Mouse (Mus musculus) layer of hippocampus, adult 9-11 months (tissue): ENCODE measurements at regions not wholly inside any gene's neighbourhood (a gene's known extent, or its start where the extent isn't known, plus 50 kb on each side); places are given as distances from the start of the nearest gene placed in this dataset.

Experiments
- DNase-seq: peaks from one replicate; pipeline ENCODE4 v3.0.0; 2022

GRCm38 (mm10) chr13:78361236-78361635 lies 161.7 kb upstream of the Nr2f1 start:
- no peak for DNase-seq

- DNase-seq = no peak
Measured at GRCm38 (mm10) chr13:78348830-78349229, 149.3 kb upstream of the Nr2f1 start.

DNA sequence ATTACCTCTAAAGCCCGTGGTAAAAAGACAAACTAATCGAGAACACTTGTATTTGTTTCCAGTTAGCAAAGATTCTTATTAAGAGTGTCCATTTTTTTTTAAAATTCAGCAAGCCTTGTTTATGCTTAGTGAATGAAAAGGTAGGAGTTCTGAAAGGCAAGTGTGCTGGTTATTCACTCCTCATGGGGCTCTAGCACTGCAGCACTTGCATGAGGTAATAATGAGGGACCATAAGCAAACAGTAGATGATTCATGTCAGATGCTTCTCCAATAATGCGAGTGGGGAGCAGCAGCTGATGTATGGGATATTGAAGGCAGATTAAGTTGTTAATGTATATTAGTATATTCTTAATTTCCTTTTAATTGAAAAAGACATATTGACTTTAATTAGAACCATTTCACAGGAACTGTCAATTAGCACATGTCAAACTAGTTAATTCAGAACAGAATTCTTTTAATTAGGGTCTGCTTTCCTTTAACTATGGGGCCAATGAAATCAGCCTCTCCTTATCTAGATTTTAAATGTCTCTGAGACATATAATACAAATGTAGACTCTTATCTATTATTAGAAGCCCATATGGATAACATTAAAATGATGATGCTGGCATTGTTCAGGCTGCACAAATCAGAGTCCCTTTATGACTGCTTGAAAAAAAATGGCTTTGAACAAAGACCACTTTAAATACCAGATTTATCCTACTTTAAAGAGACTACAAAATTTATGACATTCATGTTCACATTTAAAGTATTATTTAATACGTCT lies 125.1 kb upstream of the Nr2f1 start:
- DNase-seq = no peak

- DNase-seq = no peak
Measured at GRCm38 (mm10) chr13:78323183-78323582, 123.6 kb upstream of the Nr2f1 start.

GRCm38 (mm10) chr13:78318434-78318833 lies 118.9 kb upstream of the Nr2f1 start:
- no peak for DNase-seq

DNA sequence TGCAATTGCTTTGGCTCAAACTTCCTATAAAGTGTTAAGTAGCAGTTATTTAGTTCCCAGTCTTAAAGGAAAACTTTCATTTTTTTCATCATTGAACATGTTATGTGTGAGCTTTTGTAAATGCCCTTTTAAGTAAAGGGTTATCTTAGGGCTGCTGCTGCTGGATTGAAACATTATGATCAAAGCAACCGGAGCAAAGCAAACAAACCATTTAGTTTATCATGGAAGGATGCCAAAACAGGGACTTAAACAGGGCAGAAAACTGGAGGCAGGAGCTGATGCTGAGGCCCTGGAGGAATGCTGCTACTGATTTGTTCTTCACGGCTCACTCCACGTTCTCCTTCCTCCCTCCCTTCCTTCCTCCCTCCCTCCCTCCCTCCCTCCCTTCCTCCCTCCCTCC lies 111.3 kb upstream of the Nr2f1 start:
- no peak for DNase-seq
